Mouse (Mus musculus): ENCODE results near the gene Nos2. TPM values are rescaled to one million over a fixed set of nuclear protein-coding genes. Genes with fewer than 3 reads are reported as not detected.
A peak's percentile ranks its signal among the peaks of the same experiment; 100 is the strongest.
"Not testable (repeated sequence)": the region's sequence is repeated elsewhere in the genome, so short reads cannot be mapped to it uniquely, and the experiment has no call there.

The Nos2 gene
- total and polyA plus RNA-seq, 2 experiments from 2014 or later = 0.53 to 1.7 TPM

GRCm38 (mm10) chr11:79003053-79003768 is 82.6 kb downstream of the Nos2 start:
- H3K9me3 ChIP-seq (replicated peaks; ENCODE audit: control insufficient read depth, low read length) = no peaks in the 10 kb centered on the region
- H3K36me3 ChIP-seq (replicated peaks; ENCODE audit: control insufficient read depth, insufficient read depth, low read length) = no peaks in the 10 kb centered on the region
- DNase-seq (ENCODE audit: low spot score) (peak; percentile 71), ATAC-seq (ENCODE audit: insufficient read depth, low read depth) (peak; percentile 85)
- WGBS = 56% methylated on average over 11 of the region's 11 CpGs
- H3K4me1 ChIP-seq (ENCODE audit: control insufficient read depth, insufficient read depth) = no peaks in the 10 kb centered on the region; the same call in 1 of the 2 replicates
- H3K4me3 ChIP-seq (ENCODE audit: low read depth, low read length) = no peak overlapping the region
- H3K4me2 ChIP-seq (ENCODE audit: low read depth, low read length) = no peak overlapping the region
- no peak overlapping the region for H3K9ac ChIP-seq (replicated peaks; ENCODE audit: low read depth, low read length)
- H3K27ac ChIP-seq (ENCODE audit: low read depth) = peak overlapping the region; percentile 88
- no peaks in the 10 kb centered on the region for H3K27me3 ChIP-seq (ENCODE audit: control insufficient read depth, insufficient read depth, low read length)
- TF ChIP-seq CTCF (IDR thresholded peaks at IDR 0.05; ENCODE audit: low read depth) (no peak), EP300 (IDR thresholded peaks at IDR 0.05; ENCODE audit: low read depth) (peak; percentile 78)

- Histone ChIP-seq H3K4me2 (ENCODE audit: low read depth, low read length) (no peak overlapping the region), H3K9me3 (replicated peaks; ENCODE audit: control insufficient read depth, low read length) (no peaks in the 10 kb centered on the region), H3K4me3 (ENCODE audit: low read depth, low read length) (no peak overlapping the region), H3K27ac (ENCODE audit: low read depth) (peak overlapping the region; percentile 88), H3K36me3 (replicated peaks; ENCODE audit: control insufficient read depth, insufficient read depth, low read length) (no peaks in the 10 kb centered on the region), H3K9ac (replicated peaks; ENCODE audit: low read depth, low read length) (no peak overlapping the region), H3K4me1 (ENCODE audit: control insufficient read depth, insufficient read depth) (no peaks in the 10 kb centered on the region; the same call in 1 of the 2 replicates), H3K27me3 (ENCODE audit: control insufficient read depth, insufficient read depth, low read length) (no peaks in the 10 kb centered on the region)
- TF ChIP-seq EP300 (IDR thresholded peaks at IDR 0.05; ENCODE audit: low read depth) = no peak
- no peak for TF ChIP-seq CTCF (IDR thresholded peaks at IDR 0.05; ENCODE audit: low read depth)
- DNase-seq (ENCODE audit: low spot score) = no peak
- no peak for ATAC-seq (ENCODE audit: insufficient read depth, low read depth)
- WGBS = 74% methylated on average over 10 of the region's 10 CpGs
Measured at GRCm38 (mm10) chr11:79003769-79004638, 83.4 kb downstream of the Nos2 start.

DNA sequence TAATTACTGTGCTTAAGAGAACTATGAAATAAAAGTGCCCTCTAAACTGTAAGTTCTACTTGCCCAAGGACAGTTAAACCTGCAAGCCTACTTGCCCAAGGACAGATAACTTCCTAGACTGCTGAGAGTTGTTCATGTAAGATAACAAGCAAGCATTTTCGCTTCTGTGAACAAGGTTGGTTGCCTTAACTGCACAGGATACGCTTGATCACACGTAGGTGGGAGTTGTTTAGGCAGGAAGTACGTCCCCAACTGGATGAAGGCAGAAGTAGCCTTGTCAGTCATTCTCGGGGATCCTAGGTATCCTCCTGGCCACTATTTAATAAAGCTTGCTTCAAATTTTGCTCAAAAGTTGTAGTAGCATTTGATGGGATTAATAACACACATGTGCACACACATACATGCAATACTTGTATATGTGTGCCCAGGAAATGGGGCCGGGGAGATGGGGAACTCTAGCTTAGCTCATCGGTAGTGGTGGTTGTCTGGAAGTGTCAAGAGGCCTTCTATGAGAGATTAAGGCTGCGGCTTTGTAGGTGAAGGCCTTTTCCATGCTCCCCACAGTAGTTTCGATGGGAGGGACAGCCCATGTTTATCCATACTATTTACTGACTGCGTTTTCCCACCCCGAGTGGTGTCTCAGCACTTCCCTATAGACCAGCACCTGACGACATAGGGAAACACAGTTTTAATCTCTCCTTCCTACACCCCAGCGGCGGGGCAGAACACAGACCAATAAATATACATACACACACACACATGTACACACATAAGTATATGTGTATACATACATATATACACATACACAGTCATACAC is 85.2 kb downstream of the Nos2 start:
- DNase-seq (ENCODE audit: low spot score) = no peak
- H3K4me3 ChIP-seq (ENCODE audit: low read depth, low read length) = no peak overlapping the region

GRCm38 (mm10) chr11:79006417-79006816 is 85.8 kb downstream of the Nos2 start:
- Histone ChIP-seq H3K36me3 (replicated peaks; ENCODE audit: control insufficient read depth, insufficient read depth, low read length) (no peaks in the 10 kb centered on the region), H3K9ac (replicated peaks; ENCODE audit: low read depth, low read length) (no peak overlapping the region), H3K4me3 (ENCODE audit: low read depth, low read length) (no peak overlapping the region), H3K4me1 (ENCODE audit: control insufficient read depth, insufficient read depth) (no peaks in the 10 kb centered on the region; the same call in 1 of the 2 replicates), H3K9me3 (replicated peaks; ENCODE audit: control insufficient read depth, low read length) (no peaks in the 10 kb centered on the region), H3K4me2 (ENCODE audit: low read depth, low read length) (no peak overlapping the region), H3K27ac (ENCODE audit: low read depth) (no peak overlapping the region), H3K27me3 (ENCODE audit: control insufficient read depth, insufficient read depth, low read length) (no peaks in the 10 kb centered on the region)
- TF ChIP-seq CTCF (IDR thresholded peaks at IDR 0.05; ENCODE audit: low read depth) = no peak
- TF ChIP-seq EP300 (IDR thresholded peaks at IDR 0.05; ENCODE audit: low read depth) = no peak
- ATAC-seq (ENCODE audit: insufficient read depth, low read depth) (no peak), DNase-seq (ENCODE audit: low spot score) (no peak)
- WGBS = 61% methylated on average over 5 of the region's 5 CpGs

More for the DNA sequence above, 85.2 kb downstream of the Nos2 start:
- no peak overlapping the region for H3K27ac ChIP-seq (ENCODE audit: low read depth)
- no peaks in the 10 kb centered on the region for H3K36me3 ChIP-seq (replicated peaks; ENCODE audit: control insufficient read depth, insufficient read depth, low read length)
- TF ChIP-seq CTCF (IDR thresholded peaks at IDR 0.05; ENCODE audit: low read depth) (no peak), EP300 (IDR thresholded peaks at IDR 0.05; ENCODE audit: low read depth) (no peak)
- no peak for ATAC-seq (ENCODE audit: insufficient read depth, low read depth)
- no peak overlapping the region for H3K4me2 ChIP-seq (ENCODE audit: low read depth, low read length)
- H3K9ac ChIP-seq (replicated peaks; ENCODE audit: low read depth, low read length) = no peak overlapping the region
- 69% methylated on average over 14 of the region's 14 CpGs for WGBS
- H3K9me3 ChIP-seq (replicated peaks; ENCODE audit: control insufficient read depth, low read length) = no peaks in the 10 kb centered on the region
- H3K27me3 ChIP-seq (ENCODE audit: control insufficient read depth, insufficient read depth, low read length) = no peaks in the 10 kb centered on the region
- H3K4me1 ChIP-seq (ENCODE audit: control insufficient read depth, insufficient read depth) = no peaks in the 10 kb centered on the region; the same call in 1 of the 2 replicates

- 77% methylated on average over 3 of the region's 3 CpGs for WGBS
- not testable (repeated sequence) for DNase-seq (ENCODE audit: low spot score)
Measured at GRCm38 (mm10) chr11:79007356-79007755, 86.8 kb downstream of the Nos2 start.

More at GRCm38 (mm10) chr11:79007356-79007755, 86.8 kb downstream of the Nos2 start:
- not testable (repeated sequence) for H3K9ac ChIP-seq (replicated peaks; ENCODE audit: low read depth, low read length); ATAC-seq (ENCODE audit: insufficient read depth, low read depth); H3K27me3 ChIP-seq (ENCODE audit: control insufficient read depth, insufficient read depth, low read length); H3K4me2 ChIP-seq (ENCODE audit: low read depth, low read length); H3K36me3 ChIP-seq (replicated peaks; ENCODE audit: control insufficient read depth, insufficient read depth, low read length); H3K9me3 ChIP-seq (replicated peaks; ENCODE audit: control insufficient read depth, low read length); H3K4me3 ChIP-seq (ENCODE audit: low read depth, low read length); H3K27ac ChIP-seq (ENCODE audit: low read depth); H3K4me1 ChIP-seq (ENCODE audit: control insufficient read depth, insufficient read depth)

Data from heart, postnatal 0 days (tissue).